Mouse (Mus musculus) thymus, adult 2 months (tissue): Measurements from ENCODE around the gene Nlrp3.

ENCODE experiments used
- CTCF ChIP-seq: fragments of 200-500 bp; IDR thresholded peaks from 2 replicates; pipeline ENCODE4 v1.5.1; 2012; ENCODE audit warnings: mild to moderate bottlenecking, control low read depth, low read length, moderate library complexity, borderline replicate concordance; ENCODE audit not compliant: control insufficient read depth, poor library complexity, insufficient read depth; ENCODE audit errors: extremely low read depth
- POLR2A ChIP-seq: fragments of 200-500 bp; IDR thresholded peaks from 2 replicates; pipeline ENCODE4 v1.6.1; 2012; ENCODE audit warnings: mild to moderate bottlenecking, low read length, control low read depth, moderate library complexity; ENCODE audit not compliant: control insufficient read depth, poor library complexity, insufficient read depth; ENCODE audit errors: extremely low read depth

DNA sequence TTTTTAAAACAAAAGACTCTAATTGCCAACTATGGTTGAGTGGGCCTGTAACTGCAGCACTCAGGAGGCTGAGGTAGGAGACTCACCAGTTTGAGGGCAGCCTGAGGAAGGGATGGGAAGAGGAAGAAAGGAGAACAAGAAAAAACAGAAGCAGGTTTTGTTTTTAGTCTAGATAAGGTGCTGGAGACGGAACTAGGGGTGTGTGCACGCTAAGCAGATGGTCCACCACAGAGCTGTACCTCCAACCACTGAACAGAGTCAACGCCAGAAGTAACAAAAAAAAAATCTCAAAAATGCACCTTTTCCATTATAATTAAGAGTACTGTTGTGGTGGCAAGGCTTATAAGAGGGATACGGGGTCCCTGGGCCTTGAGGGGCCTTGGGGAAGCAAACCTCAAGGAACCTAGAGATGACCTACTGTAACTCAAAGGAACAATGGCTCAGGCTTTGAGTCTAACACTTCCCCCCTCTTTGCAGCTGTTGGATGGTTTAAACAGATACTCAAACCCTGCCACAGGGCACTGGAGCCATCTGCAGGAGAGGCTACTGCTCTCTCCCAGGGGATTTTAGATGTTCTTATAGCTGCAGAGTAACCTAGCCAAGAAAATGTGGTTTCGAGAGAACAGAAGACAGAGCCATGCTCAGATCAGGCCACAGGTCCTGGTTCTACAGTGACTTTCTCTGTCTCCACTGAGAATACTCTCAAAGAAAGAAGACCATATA is 39.2 kb upstream of the Nlrp3 start:
- no peak for TF ChIP-seq CTCF
- TF ChIP-seq POLR2A, result no peak
